Mouse (Mus musculus) kidney, adult 2 months (tissue): ENCODE data around the gene Psmf1. TPM values are rescaled to one million over a fixed set of nuclear protein-coding genes. Genes with fewer than 3 reads are reported as not detected.

ENCODE experiments used
- DNase-seq: peaks from one replicate; pipeline ENCODE4 v3.0.0; 2021
- H3K27ac ChIP-seq: fragments of 200-500 bp; 2 replicates; pipeline ENCODE4 v1.5.1; 2012; ENCODE audit warnings: low read depth, low read length, control low read depth, inconsistent platforms; ENCODE audit not compliant: insufficient read depth
- H3K27me3 ChIP-seq: fragments of 200-500 bp; replicated peaks from 2 replicates; pipeline ENCODE4 v1.6.1; 2012; ENCODE audit warnings: mild to moderate bottlenecking, moderate library complexity, low read length, inconsistent platforms; ENCODE audit not compliant: control insufficient read depth, insufficient read depth
- H3K36me3 ChIP-seq: fragments of 200-500 bp; 2 replicates; pipeline ENCODE4 v1.6.1; 2012; ENCODE audit warnings: mild to moderate bottlenecking, moderate library complexity, low read length, inconsistent platforms; ENCODE audit not compliant: control insufficient read depth, insufficient read depth
- H3K4me1 ChIP-seq: fragments of 200-500 bp; 2 replicates; pipeline ENCODE4 v1.6.1; 2011; ENCODE audit warnings: low read length; ENCODE audit not compliant: control insufficient read depth, insufficient read depth
- H3K4me3 ChIP-seq: fragments of 200-500 bp; 2 replicates; pipeline ENCODE4 v1.5.1; 2011; ENCODE audit warnings: mild to moderate bottlenecking, low read depth, low read length, control low read depth; ENCODE audit not compliant: insufficient read depth
- CTCF ChIP-seq: fragments of 200-500 bp; conservative IDR thresholded peaks from 2 replicates; pipeline ENCODE4 v1.5.1; 2011; ENCODE audit warnings: low read depth, mild to moderate bottlenecking, control low read depth, low read length, moderate library complexity, mixed read lengths; ENCODE audit not compliant: insufficient read depth, insufficient read length
- POLR2A ChIP-seq: fragments of 200-500 bp; IDR thresholded peaks from one replicate; pipeline ENCODE4 v1.6.1; 2011; ENCODE audit warnings: low read depth, low read length, control low read depth
- WGBS: fragments of 180-500 bp; shearing (Covaris S2); methylation state at CpG from one replicate; pipeline ENCODE4 v1.1.7; 2018; 5-methylcytosine and 5-hydroxymethylcytosine counted together
- polyA plus RNA-seq: library from polyadenylated mRNA; depleted of rRNA; stranded (reverse); fragments of >200 nt; gene quantifications from 2 replicates; pipeline ENCODE4 v1.2.3, GENCODE M21; 2012

The Psmf1 gene
- polyA plus RNA-seq, 1 experiment = 47.1 TPM

DNA sequence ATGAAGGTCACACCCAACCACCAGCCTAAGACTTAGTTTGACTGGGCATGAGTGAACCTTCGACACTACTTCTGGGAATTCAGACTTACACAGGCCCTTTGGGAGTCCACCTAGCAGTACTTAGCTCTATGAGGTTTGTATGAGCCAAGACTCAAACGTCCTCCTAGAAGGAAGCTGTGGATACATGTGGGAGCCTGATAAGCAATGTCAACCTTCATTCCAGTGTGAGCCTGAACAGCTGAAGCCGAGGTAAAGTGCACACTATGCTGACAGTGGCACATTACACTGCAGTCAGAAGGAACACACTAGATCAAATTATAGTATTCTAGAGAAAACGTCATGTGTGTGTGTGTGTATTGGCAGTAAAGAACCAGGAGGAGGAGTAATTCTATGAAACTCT, 5.5 kb downstream of the Psmf1 start:
- Histone ChIP-seq H3K4me3 (no peak overlapping the region), H3K27me3 (no peaks in the 10 kb centered on the region), H3K4me1 (peaks cover 11% of the 10 kb centered on the region; the same call in 1 of the 2 replicates), H3K36me3 (no peaks in the 10 kb centered on the region), H3K27ac (no peak overlapping the region)
- DNase-seq = no peak
- no peak for TF ChIP-seq POLR2A
- no peak for TF ChIP-seq CTCF
- 78% methylated on average over 4 of the region's 4 CpGs for WGBS

DNA sequence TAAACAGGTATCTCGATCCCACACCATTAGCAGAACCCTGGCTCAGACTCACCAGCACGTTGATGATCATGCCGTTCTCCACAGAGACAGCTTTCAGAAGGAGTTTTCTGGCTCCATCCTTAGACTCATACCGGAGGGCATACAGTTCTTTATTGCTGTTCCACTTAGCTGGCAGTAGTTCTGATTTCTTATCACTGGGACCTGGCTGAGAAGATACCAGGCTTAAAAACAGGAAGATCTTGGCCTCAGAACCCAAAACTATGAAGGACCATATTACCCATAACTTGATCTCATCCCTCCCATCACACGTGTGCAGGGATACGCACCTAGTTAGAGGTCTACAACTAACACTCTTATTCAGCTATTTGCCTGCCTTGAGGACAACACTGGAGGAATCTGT, 8.6 kb downstream of the Psmf1 start:
- no peak for DNase-seq
- Histone ChIP-seq H3K4me3 (no peak overlapping the region), H3K27ac (no peak overlapping the region), H3K4me1 (peaks cover 11% of the 10 kb centered on the region; the same call in 1 of the 2 replicates), H3K36me3 (no peaks in the 10 kb centered on the region), H3K27me3 (no peaks in the 10 kb centered on the region)
- TF ChIP-seq CTCF (no peak), POLR2A (no peak)
- WGBS = 94% methylated on average over 6 of the region's 6 CpGs

DNA sequence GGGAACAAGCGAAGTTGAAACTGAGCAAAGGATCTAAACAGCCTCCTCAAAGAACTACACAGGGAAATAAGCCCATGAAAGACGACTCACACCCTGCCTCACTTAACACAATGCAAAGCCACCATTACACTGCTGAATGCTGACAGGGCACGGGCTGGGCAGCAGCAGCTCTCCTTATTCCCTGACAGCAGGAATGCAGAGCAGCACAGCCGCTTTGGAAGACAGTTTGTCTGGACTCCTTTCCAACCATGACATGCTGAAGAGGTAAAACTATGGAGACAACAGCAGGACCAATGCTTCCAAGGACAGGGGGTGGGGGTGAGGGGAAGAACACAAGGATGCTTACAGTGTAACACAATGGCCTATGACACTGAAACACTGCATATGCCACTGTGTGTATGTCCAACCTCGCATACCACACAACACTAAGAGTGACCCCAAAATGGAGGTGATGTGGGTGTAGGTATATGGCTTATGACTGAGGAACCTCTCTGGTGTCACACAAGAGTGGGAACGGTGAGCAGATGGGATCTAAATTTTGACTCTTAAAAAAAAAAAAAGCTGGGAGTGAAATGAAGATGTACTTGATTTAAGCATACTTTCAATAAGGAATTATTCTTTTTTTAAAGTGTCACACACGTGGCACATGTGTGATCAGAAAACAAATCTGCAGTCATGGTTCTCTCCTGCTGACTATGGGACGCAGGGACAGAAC, 10.7 kb downstream of the Psmf1 start:
- Histone ChIP-seq H3K4me3 (no peak overlapping the region), H3K4me1 (no peaks in the 10 kb centered on the region), H3K36me3 (peaks cover 4% of the 10 kb centered on the region; the same call in 1 of the 2 replicates), H3K27ac (no peak overlapping the region), H3K27me3 (no peaks in the 10 kb centered on the region)
- DNase-seq = no peak
- no peak for TF ChIP-seq POLR2A
- 89% methylated on average over 8 of the region's 8 CpGs for WGBS

DNA sequence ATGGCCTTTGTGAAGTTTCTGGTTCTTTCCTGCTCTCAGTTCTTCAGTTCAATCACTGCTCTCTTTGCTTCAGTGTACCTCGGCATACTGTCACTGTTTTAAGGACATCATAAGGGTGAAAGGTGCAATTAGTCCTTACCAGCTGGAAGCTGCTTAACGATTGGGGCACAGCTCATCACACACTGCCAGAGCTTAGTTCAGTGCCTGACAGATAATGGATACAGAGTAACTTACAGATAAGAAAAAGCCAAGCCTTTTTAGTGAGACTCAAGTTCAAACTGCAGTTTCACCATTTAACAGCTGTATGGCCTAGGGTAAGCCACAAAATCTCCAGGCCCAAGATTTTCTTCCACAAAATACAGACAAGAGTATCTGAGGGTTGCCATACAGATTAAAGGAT, 19.9 kb downstream of the Psmf1 start:
- Histone ChIP-seq H3K36me3 (peaks cover 15% of the 10 kb centered on the region), H3K27me3 (no peaks in the 10 kb centered on the region), H3K27ac (no peak overlapping the region), H3K4me1 (no peaks in the 10 kb centered on the region), H3K4me3 (no peak overlapping the region)
- no peak for DNase-seq
- WGBS = 89% methylated on average over 2 of the region's 2 CpGs
- no peak for TF ChIP-seq POLR2A
- no peak for TF ChIP-seq CTCF

DNA sequence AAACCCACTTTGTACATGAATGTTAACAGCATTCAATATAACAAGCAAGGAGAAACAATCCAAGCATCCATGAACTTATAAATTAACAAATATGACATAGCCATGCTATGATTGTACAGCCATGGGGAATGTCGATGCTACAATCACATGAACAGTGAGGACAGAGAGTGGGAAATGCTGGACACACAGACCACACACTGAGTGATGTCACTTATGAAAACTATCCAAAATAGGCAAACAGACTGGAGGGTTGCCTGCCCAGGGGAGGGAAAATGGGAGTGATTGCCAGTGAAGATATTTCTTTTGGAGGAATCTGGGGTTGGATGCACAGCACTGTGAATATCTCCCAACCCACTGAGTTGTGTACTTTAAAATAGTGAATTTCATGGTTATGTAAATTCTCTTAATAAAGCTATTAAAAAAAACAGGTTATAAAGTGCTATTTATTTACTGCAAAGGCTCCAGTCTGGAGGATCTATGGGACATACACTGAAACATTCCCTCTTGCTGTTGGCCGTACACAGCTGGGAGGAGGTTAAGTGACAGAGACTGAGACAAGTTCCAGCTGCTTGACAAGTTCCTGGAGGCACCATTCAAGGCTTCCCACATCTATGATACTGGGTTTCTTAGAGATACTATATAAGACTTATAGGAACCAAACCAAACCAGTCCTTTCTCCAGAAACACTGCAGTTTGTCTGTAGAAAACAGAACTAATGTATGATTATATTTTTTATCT, 27.5 kb downstream of the Psmf1 start:
- 74% methylated on average over 2 of the region's 2 CpGs for WGBS
- no peak for TF ChIP-seq POLR2A
- TF ChIP-seq CTCF = no peak
- Histone ChIP-seq H3K27me3 (no peaks in the 10 kb centered on the region), H3K27ac (no peak overlapping the region), H3K4me3 (no peak overlapping the region), H3K36me3 (peaks cover 9% of the 10 kb centered on the region), H3K4me1 (no peaks in the 10 kb centered on the region)
- DNase-seq = no peak

DNA sequence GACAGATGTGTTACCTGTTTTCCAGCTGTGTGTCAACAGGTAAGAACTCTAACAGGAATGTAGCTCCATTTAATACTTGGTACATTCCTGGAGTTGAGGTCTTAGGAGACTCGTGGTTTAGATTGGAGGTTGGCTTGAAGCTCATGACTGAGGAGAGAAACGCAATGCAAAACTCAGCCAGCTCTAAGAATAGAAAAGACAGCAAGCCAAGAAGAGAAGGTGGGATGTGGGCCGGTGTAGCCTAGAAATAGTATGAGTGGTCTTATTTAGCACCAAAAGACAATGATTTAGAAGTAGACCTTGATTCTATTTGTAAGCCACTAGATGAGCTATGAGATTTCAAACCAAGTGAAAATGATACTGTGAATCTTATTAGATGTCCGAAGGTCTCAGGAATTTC, 28.5 kb downstream of the Psmf1 start:
- DNase-seq = no peak
- WGBS = 90% methylated on average over 4 of the region's 4 CpGs
- peaks cover 8% of the 10 kb centered on the region for H3K36me3 ChIP-seq
- no peaks in the 10 kb centered on the region for H3K4me1 ChIP-seq
- TF ChIP-seq CTCF (no peak), POLR2A (no peak)
- H3K4me3 ChIP-seq = no peak overlapping the region
- no peaks in the 10 kb centered on the region for H3K27me3 ChIP-seq
- no peak overlapping the region for H3K27ac ChIP-seq

DNA sequence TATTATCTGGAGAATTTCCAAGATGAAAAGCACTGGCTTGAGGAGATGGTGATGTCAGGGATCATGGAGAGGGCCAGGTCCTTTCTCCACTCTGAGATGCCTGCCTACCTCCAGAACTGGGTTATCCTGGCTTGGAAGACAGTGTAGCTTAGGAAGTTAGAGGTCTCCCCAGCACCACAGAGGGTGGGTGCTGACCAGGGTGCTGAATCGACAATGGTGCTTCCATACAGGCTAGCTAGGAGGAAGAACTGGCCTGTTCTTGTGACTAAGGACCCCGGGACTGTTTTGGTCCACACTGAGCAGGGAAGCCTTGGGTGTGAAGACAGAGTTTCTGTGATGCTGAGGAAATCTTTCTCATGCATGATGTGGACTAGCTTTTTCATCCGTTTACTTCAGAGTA, 31.3 kb downstream of the Psmf1 start:
- no peak for TF ChIP-seq POLR2A
- TF ChIP-seq CTCF = no peak
- H3K27ac ChIP-seq = no peak overlapping the region
- WGBS = 28% methylated on average over 3 of the region's 3 CpGs
- H3K36me3 ChIP-seq = peaks cover 2% of the 10 kb centered on the region
- DNase-seq = peak; percentile 4
- no peak overlapping the region for H3K4me3 ChIP-seq
- no peaks in the 10 kb centered on the region for H3K27me3 ChIP-seq
- no peaks in the 10 kb centered on the region for H3K4me1 ChIP-seq
